Mouse (Mus musculus): Measurements from ENCODE around the gene Ticam1.

GRCm38 (mm10) chr17:56294241-56294640 is 17.7 kb upstream of the Ticam1 start:
- TF ChIP-seq POLR2A (IDR thresholded peaks at IDR 0.05; ENCODE audit: insufficient read depth, low read depth, low read length) (no peak), CTCF (IDR thresholded peaks at IDR 0.05; ENCODE audit: insufficient read depth, low read depth, low read length) (no peak)
